Mouse (Mus musculus): ENCODE data around the gene Hist1h2be.

DNA sequence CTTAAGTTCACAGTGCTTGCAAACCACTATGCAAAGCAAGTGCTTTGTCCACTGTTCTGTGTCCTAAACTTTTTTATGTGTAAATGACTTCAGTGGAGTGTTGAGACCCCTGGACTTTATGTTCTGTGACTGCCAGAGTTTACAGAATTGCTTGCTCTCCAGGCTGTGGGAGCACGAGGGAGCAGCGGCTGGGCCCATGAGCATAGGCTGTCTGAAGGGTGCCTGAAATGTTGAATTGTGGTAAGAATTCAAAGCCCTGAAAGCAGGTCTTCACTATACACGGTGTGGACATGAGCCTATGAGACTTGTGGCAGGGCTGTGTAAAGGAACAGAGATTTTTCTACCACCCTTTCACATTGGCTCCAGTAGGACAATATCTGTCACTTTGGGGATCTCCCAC lies 9.3 kb downstream of the Hist1h2be start:
- TF ChIP-seq CTCF (IDR thresholded peaks at IDR 0.05; ENCODE audit: extremely low read depth, insufficient read depth, insufficient read length, insufficient replicate concordance) (no peak), POLR2A (IDR thresholded peaks at IDR 0.05; ENCODE audit: low read depth, low read length) (no peak)

All from spleen, adult 2 months (tissue).